Mouse (Mus musculus): ENCODE data around the gene Plek2. TPM values are rescaled to one million over a fixed set of nuclear protein-coding genes. Genes with fewer than 3 reads are reported as not detected.

The Plek2 gene
- total RNA-seq, 2 experiments from 2014 or later = 0.36 TPM; not detected in 1

- peak within 1 kb of the TSS; percentile 98 for H3K27ac ChIP-seq
- DNase-seq (ENCODE audit: extremely low spot score in 1 of 2, low spot score in 2 of 2) = peak; percentile 98 to 99
- H3K4me3 ChIP-seq = peak within 1 kb of the TSS; percentile 96
- intact Hi-C loops (cut with DNase I) = loop anchor here (5.0 kb wide), 3 partner anchors 226 to 1781 kb away; partner anchors contain the start of genes Erh, Gphn, Pigh and Slc39a9
- TF ChIP-seq CTCF (IDR thresholded peaks at IDR 0.05) = peak; percentile 95
Measured at GRCm38 (mm10) chr12:78861496-78862253, 45.1 kb downstream of the Plek2 start, which contains the start of the genes Atp6v1d and Eif2s1. Atp6v1d (minus strand) TSS chr12:78861638. Eif2s1 (plus strand) TSS chr12:78861819.

GRCm38 (mm10) chr12:78860921-78861495, 45.8 kb downstream of the Plek2 start:
- no peak for DNase-seq (ENCODE audit: extremely low spot score in 1 of 2, low spot score in 2 of 2)
- intact Hi-C loops (cut with DNase I) = loop anchor here (5.0 kb wide), 3 partner anchors 226 to 1781 kb away; partner anchors contain the start of genes Erh, Gphn, Pigh and Slc39a9

GRCm38 (mm10) chr12:78848246-78848645, 58.5 kb downstream of the Plek2 start:
- no peak for TF ChIP-seq CTCF (IDR thresholded peaks at IDR 0.05)
- Histone ChIP-seq H3K4me3 (no peak overlapping the region), H3K27ac (no peak overlapping the region)
- no peak for DNase-seq (ENCODE audit: extremely low spot score in 1 of 2, low spot score in 2 of 2)
- intact Hi-C loops (cut with DNase I) = loop anchor here (10.0 kb wide), 1 partner anchor 503 kb away; no protein-coding TSS in a partner anchor

More at GRCm38 (mm10) chr12:78860921-78861495, 45.8 kb downstream of the Plek2 start:
- peak overlapping the region; percentile 96 for H3K4me3 ChIP-seq
- peak overlapping the region; percentile 92 for H3K27ac ChIP-seq
- no peak for TF ChIP-seq CTCF (IDR thresholded peaks at IDR 0.05)

- intact Hi-C loops (cut with DNase I) = loop anchor here (10.0 kb wide), 1 partner anchor 498 kb away; no protein-coding TSS in a partner anchor
- DNase-seq (ENCODE audit: extremely low spot score in 1 of 2, low spot score in 2 of 2) = no peak
Measured at GRCm38 (mm10) chr12:78842429-78842828, 64.3 kb downstream of the Plek2 start.

GRCm38 (mm10) chr12:78839906-78840305, 66.9 kb downstream of the Plek2 start:
- no peak for TF ChIP-seq CTCF (IDR thresholded peaks at IDR 0.05)
- Histone ChIP-seq H3K27ac (no peak overlapping the region), H3K4me3 (no peak overlapping the region)
- DNase-seq (ENCODE audit: extremely low spot score in 1 of 2, low spot score in 2 of 2) = no peak
- intact Hi-C loops (cut with DNase I) = loop anchor here (10.0 kb wide), 1 partner anchor 495 kb away; no protein-coding TSS in a partner anchor

More at GRCm38 (mm10) chr12:78842429-78842828, 64.3 kb downstream of the Plek2 start:
- no peak overlapping the region for H3K27ac ChIP-seq
- H3K4me3 ChIP-seq = no peak overlapping the region
- TF ChIP-seq CTCF (IDR thresholded peaks at IDR 0.05) = no peak

Other genes starting within 250 kb of the Plek2 start
- 1 to 10 TPM in 1 of 2 experiments, under 1 TPM in 1; 0.84 to 1.8 TPM for gene Fam71d, start 215.4 kb downstream of the Plek2 start, total RNA-seq (2021)
- gene Mpp5, start 158.1 kb downstream of the Plek2 start, total RNA-seq (2021) = 10 to 100 TPM; 26.0 to 30.0 TPM
- 100 to 1,000 TPM; 274 to 294 TPM for gene Atp6v1d, start 45.3 kb downstream of the Plek2 start, total RNA-seq (2021)
- 10 to 100 TPM; 44.8 to 51.8 TPM for gene Eif2s1, start 45.1 kb downstream of the Plek2 start, total RNA-seq (2021)
- 10 to 100 TPM; 24.7 to 33.1 TPM for gene Tmem229b, start 100.7 kb upstream of the Plek2 start, total RNA-seq (2021)
- 10 to 100 TPM in 1 of 2 experiments, 1 to 10 TPM in 1; 9.1 to 12.1 TPM for gene Plekhh1, start 122.2 kb upstream of the Plek2 start, total RNA-seq (2021)
- gene Pigh, start 182.7 kb upstream of the Plek2 start, total RNA-seq (2021) = 10 to 100 TPM in 1 of 2 experiments, 1 to 10 TPM in 1; 9.7 to 10.3 TPM
- 1 to 10 TPM; 2.2 to 2.3 TPM for gene Arg2, start 223.8 kb upstream of the Plek2 start, total RNA-seq (2021)

All from left cerebral cortex, adult 2 months (tissue).